Mouse (Mus musculus) liver, postnatal 0 days (tissue): Measurements from ENCODE around the gene Fsip2. TPM values are rescaled to one million over a fixed set of nuclear protein-coding genes. Genes with fewer than 3 reads are reported as not detected.

Experiments used
- ATAC-seq: fragments of 200-750 bp; cut with Nextera tagmentation; 2 replicates; pipeline ENCODE4 v1.8.0; 2017; ENCODE audit warnings: mild to moderate bottlenecking, moderate library complexity
- DNase-seq: peaks from one replicate; pipeline ENCODE4 v3.0.0-alpha.2; 2016
- H3K27ac ChIP-seq: fragments of 300-500 bp; sonication (generic); 2 replicates; pipeline ENCODE4 v1.5.1; 2014; ENCODE audit warnings: antibody characterized with exemption, moderate library complexity, mild to moderate bottlenecking, low read depth
- H3K27me3 ChIP-seq: fragments of 300-500 bp; sonication (generic); 2 replicates; pipeline ENCODE4 v1.6.1; 2014; ENCODE audit warnings: low read length, control low read depth, mixed read lengths; ENCODE audit not compliant: insufficient read depth
- H3K36me3 ChIP-seq: fragments of 300-500 bp; sonication (generic); replicated peaks from 2 replicates; pipeline ENCODE4 v1.6.1; 2014; ENCODE audit warnings: mild to moderate bottlenecking, control low read depth, low read length, moderate library complexity, mixed read lengths; ENCODE audit not compliant: insufficient read depth
- H3K4me1 ChIP-seq: fragments of 300-500 bp; sonication (generic); 2 replicates; pipeline ENCODE4 v1.6.1; 2014; ENCODE audit warnings: antibody characterized with exemption, mild to moderate bottlenecking, control low read depth; ENCODE audit not compliant: insufficient read depth
- H3K4me2 ChIP-seq: fragments of 300-500 bp; sonication (generic); 2 replicates; pipeline ENCODE4 v1.6.1; 2014; ENCODE audit warnings: low read depth, mild to moderate bottlenecking, low read length, moderate library complexity, mixed read lengths
- H3K4me3 ChIP-seq: fragments of 300-500 bp; sonication (generic); 2 replicates; pipeline ENCODE4 v1.5.1; 2014; ENCODE audit warnings: low read depth, low read length
- H3K9ac ChIP-seq: fragments of 300-500 bp; sonication (generic); replicated peaks from 2 replicates; pipeline ENCODE4 v1.6.1; 2014; ENCODE audit warnings: mild to moderate bottlenecking, moderate library complexity
- H3K9me3 ChIP-seq: fragments of 300-500 bp; sonication (generic); 2 replicates; pipeline ENCODE4 v1.6.1; 2016; ENCODE audit warnings: mild to moderate bottlenecking, control low read depth, low read length, mixed read lengths
- CTCF ChIP-seq: sonication (generic); IDR thresholded peaks from 2 replicates; pipeline ENCODE4 v1.5.1; 2016; ENCODE audit warnings: antibody characterized with exemption, low read depth
- EP300 ChIP-seq: IDR thresholded peaks from 2 replicates; pipeline ENCODE4 v1.6.1; 2016; ENCODE audit warnings: antibody characterized with exemption, low read depth, mild to moderate bottlenecking
- WGBS: fragments of 180-500 bp; shearing (Covaris S2); extraction: QIAGEN DNeasy Blood & Tissue Kit; methylation state at CpG from one replicate; pipeline ENCODE4 v1.1.7; 2014; ENCODE audit not compliant: insufficient replicate concordance; 5-methylcytosine and 5-hydroxymethylcytosine counted together
- polyA plus RNA-seq: library from polyadenylated mRNA; unstranded; fragments of >200 nt; fragmentation: Nextera tagmentation; extraction: Ambion mirVana; gene quantifications from 2 replicates; pipeline ENCODE4 v1.2.1, GENCODE M21; 2015

Gene Fsip2
- polyA plus RNA-seq, result not detected in 2 replicates

DNA sequence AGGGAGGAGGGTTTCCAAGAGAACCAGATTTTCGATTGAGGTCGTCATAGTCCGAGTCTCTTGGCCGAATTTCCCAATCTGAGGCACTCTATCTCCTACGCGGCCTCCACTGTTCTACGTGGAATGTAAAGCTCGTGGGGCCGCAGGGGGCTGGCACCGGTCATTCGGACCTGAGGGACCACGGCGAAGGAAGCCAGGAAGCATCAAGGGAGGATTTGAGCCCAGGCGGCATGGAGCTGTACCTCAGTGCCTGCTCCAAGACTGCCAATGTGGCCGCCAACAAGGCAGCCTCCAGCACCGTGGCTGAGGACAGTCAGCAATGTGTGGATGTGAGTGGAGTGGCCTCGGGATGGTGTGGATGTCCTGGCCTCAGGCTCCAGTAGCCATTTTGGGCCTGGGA is at the start of gene Fsip2:
Gene Fsip2 (plus strand): TSS at position 163 of the 400 bp plus-strand sequence.
- peaks cover 4% of the 10 kb centered on the region; the same call in 1 of the 2 replicates for H3K9me3 ChIP-seq
- no peaks in the 10 kb centered on the region for H3K4me1 ChIP-seq
- H3K4me2 ChIP-seq, result no peak within 1 kb of the TSS
- H3K27me3 ChIP-seq, result no peaks in the 10 kb centered on the region
- TF ChIP-seq CTCF (no peak), EP300 (no peak)
- no peak within 1 kb of the TSS for H3K27ac ChIP-seq
- no peak within 1 kb of the TSS for H3K4me3 ChIP-seq
- 86% methylated on average over 17 of the region's 17 CpGs for WGBS
- DNase-seq (no peak), ATAC-seq (no peak)
- no peak within 1 kb of the TSS for H3K9ac ChIP-seq
- no peaks in the 10 kb centered on the region for H3K36me3 ChIP-seq

DNA sequence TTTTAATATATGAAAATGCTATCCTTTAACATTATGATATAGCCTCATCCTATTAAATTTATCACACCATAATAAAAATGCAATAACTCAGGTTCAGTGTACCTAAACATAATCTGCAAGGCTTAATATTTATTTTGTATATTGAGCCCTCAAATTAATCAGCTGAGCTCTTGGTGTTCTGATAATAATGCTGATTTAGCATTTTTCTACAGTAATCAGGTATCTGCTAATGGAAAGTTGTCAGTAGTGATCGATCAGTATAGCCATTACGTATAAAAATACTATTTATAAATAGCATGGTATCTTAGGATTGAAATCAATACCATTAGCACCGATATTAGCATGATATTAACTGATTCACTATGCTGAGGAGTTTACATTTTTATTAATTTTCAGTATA is 20.0 kb downstream of the Fsip2 start:
- DNase-seq, result no peak
- Histone ChIP-seq H3K36me3 (no peaks in the 10 kb centered on the region), H3K9me3 (no peaks in the 10 kb centered on the region), H3K4me1 (no peaks in the 10 kb centered on the region), H3K4me3 (no peak overlapping the region), H3K4me2 (no peak overlapping the region), H3K9ac (no peak overlapping the region), H3K27ac (no peak overlapping the region), H3K27me3 (no peaks in the 10 kb centered on the region)
- ATAC-seq, result no peak
- TF ChIP-seq EP300, result no peak
- TF ChIP-seq CTCF, result no peak
- 76% methylated on average over 3 of the region's 3 CpGs for WGBS

DNA sequence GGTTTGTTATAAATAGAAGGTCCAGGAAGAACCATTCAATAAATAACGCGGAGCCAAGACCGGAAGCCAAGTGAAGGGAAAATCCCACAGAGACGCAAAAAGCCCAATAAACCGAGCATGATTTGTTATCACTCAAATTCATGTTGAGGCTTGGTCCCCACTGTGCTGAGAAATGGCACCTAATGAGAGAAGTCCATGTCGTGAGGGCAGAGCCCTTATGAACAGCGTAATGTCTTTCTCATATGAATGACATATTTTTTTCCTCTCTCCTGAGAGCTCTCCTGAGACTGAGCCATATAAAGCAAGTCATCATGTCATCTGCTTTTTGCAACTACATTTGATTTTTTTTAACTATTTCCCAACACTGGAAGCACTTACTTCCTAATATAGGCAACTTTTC is 82.4 kb downstream of the Fsip2 start:
- no peak for TF ChIP-seq EP300
- TF ChIP-seq CTCF, result no peak
- DNase-seq, result no peak
- ATAC-seq, result no peak
- Histone ChIP-seq H3K4me1 (no peaks in the 10 kb centered on the region), H3K27ac (no peak overlapping the region), H3K27me3 (no peaks in the 10 kb centered on the region), H3K9ac (no peak overlapping the region), H3K4me2 (no peak overlapping the region), H3K9me3 (no peaks in the 10 kb centered on the region), H3K4me3 (no peak overlapping the region), H3K36me3 (no peaks in the 10 kb centered on the region)
- WGBS, result 66% methylated on average over 7 of the region's 7 CpGs

GRCm38 (mm10) chr2:83052914-83053690 is 109.7 kb downstream of the Fsip2 start:
- H3K4me1 ChIP-seq, result no peaks in the 10 kb centered on the region
- H3K9ac ChIP-seq, result no peak overlapping the region
- no peak for DNase-seq
- H3K4me2 ChIP-seq, result no peak overlapping the region
- no peaks in the 10 kb centered on the region for H3K36me3 ChIP-seq
- no peaks in the 10 kb centered on the region for H3K9me3 ChIP-seq
- no peak overlapping the region for H3K27ac ChIP-seq
- TF ChIP-seq CTCF (no peak), EP300 (no peak)
- no peaks in the 10 kb centered on the region for H3K27me3 ChIP-seq
- 61% methylated on average over 5 of the region's 5 CpGs for whole genome bisulfite sequencing
- no peak overlapping the region for H3K4me3 ChIP-seq
- ATAC-seq, result no peak
